Mouse (Mus musculus) testis, adult 2 months (tissue): ENCODE measurements around the gene Actrt2. TPM values are rescaled to one million over a fixed set of nuclear protein-coding genes. Genes with fewer than 3 reads are reported as not detected.

Experiments used
- H3K27ac ChIP-seq: fragments of 200-500 bp; 2 replicates; pipeline ENCODE4 v1.5.1; 2012; ENCODE audit warnings: low read depth, low read length; ENCODE audit not compliant: control insufficient read depth, insufficient read depth
- H3K27me3 ChIP-seq: fragments of 200-500 bp; 2 replicates; pipeline ENCODE4 v1.6.1; 2012; ENCODE audit warnings: mild to moderate bottlenecking, low read length, moderate library complexity; ENCODE audit not compliant: control insufficient read depth, insufficient read depth
- H3K36me3 ChIP-seq: fragments of 200-500 bp; 2 replicates; pipeline ENCODE4 v1.6.1; 2012; ENCODE audit warnings: mild to moderate bottlenecking, low read length; ENCODE audit not compliant: control insufficient read depth, insufficient read depth
- H3K4me1 ChIP-seq: fragments of 200-500 bp; 2 replicates; pipeline ENCODE4 v1.6.1; 2012; ENCODE audit warnings: low read length; ENCODE audit not compliant: control insufficient read depth, insufficient read depth
- H3K4me3 ChIP-seq: fragments of 200-500 bp; 2 replicates; pipeline ENCODE4 v1.5.1; 2012; ENCODE audit warnings: low read depth, mild to moderate bottlenecking, low read length, moderate library complexity, mixed read lengths; ENCODE audit not compliant: control insufficient read depth
- CTCF ChIP-seq: fragments of 200-500 bp; IDR thresholded peaks from 2 replicates; pipeline ENCODE4 v1.5.1; 2012; ENCODE audit warnings: low read depth, mild to moderate bottlenecking, inconsistent platforms, low read length, moderate library complexity; ENCODE audit not compliant: control insufficient read depth, insufficient read depth, insufficient replicate concordance
- POLR2A ChIP-seq: fragments of 200-500 bp; IDR thresholded peaks from 2 replicates; pipeline ENCODE4 v1.6.1; 2012; ENCODE audit warnings: low read depth, mild to moderate bottlenecking, inconsistent platforms, low read length, moderate library complexity; ENCODE audit not compliant: control insufficient read depth
- polyA plus RNA-seq: library from polyadenylated mRNA; depleted of rRNA; stranded (reverse); fragments of >200 nt; gene quantifications from 2 replicates; pipeline ENCODE4 v1.2.3, GENCODE M21; 2012

Gene Actrt2
- polyA plus RNA-seq, 1 experiment, result 646 TPM

GRCm38 (mm10) chr4:154638320-154638886, 29.3 kb downstream of the Actrt2 start:
- H3K4me1 ChIP-seq, result peaks cover 30% of the 10 kb centered on the region
- H3K36me3 ChIP-seq, result no peaks in the 10 kb centered on the region
- no peak overlapping the region for H3K27ac ChIP-seq
- TF ChIP-seq CTCF, result no peak
- TF ChIP-seq POLR2A, result no peak
- no peak overlapping the region for H3K4me3 ChIP-seq
- H3K27me3 ChIP-seq, result peaks cover 17% of the 10 kb centered on the region

- Histone ChIP-seq H3K27me3 (peaks cover 17% of the 10 kb centered on the region), H3K27ac (no peak overlapping the region), H3K4me1 (peaks cover 30% of the 10 kb centered on the region), H3K36me3 (no peaks in the 10 kb centered on the region), H3K4me3 (no peak overlapping the region; the same call in 1 of the 2 replicates)
- no peak for TF ChIP-seq CTCF
Observed at GRCm38 (mm10) chr4:154637468-154638319, 30.0 kb downstream of the Actrt2 start.

GRCm38 (mm10) chr4:154636721-154637311, 30.9 kb downstream of the Actrt2 start, which contains the start of gene Prdm16:
Gene Prdm16 (minus strand): TSS chr4:154636873.
- H3K4me3 ChIP-seq, result peak within 1 kb of the TSS; percentile 47
- peaks cover 29% of the 10 kb centered on the region for H3K4me1 ChIP-seq
- no peak within 1 kb of the TSS for H3K27ac ChIP-seq
- H3K27me3 ChIP-seq, result peaks cover 17% of the 10 kb centered on the region
- no peaks in the 10 kb centered on the region for H3K36me3 ChIP-seq
- no peak for TF ChIP-seq CTCF
- no peak for TF ChIP-seq POLR2A

GRCm38 (mm10) chr4:154636053-154636433, 31.6 kb downstream of the Actrt2 start:
- H3K36me3 ChIP-seq, result no peaks in the 10 kb centered on the region
- no peak overlapping the region for H3K27ac ChIP-seq
- TF ChIP-seq POLR2A, result no peak
- no peak for TF ChIP-seq CTCF
- H3K4me3 ChIP-seq, result peak overlapping the region; percentile 47
- H3K4me1 ChIP-seq, result peaks cover 26% of the 10 kb centered on the region
- H3K27me3 ChIP-seq, result peaks cover 17% of the 10 kb centered on the region

GRCm38 (mm10) chr4:154635241-154636052, 32.2 kb downstream of the Actrt2 start:
- Histone ChIP-seq H3K27me3 (peaks cover 17% of the 10 kb centered on the region), H3K27ac (no peak overlapping the region)
- no peak for TF ChIP-seq CTCF
- TF ChIP-seq POLR2A, result no peak

GRCm38 (mm10) chr4:154634470-154635240, 33.0 kb downstream of the Actrt2 start:
- no peak for TF ChIP-seq POLR2A
- TF ChIP-seq CTCF, result no peak
- H3K27ac ChIP-seq, result no peak overlapping the region

More at GRCm38 (mm10) chr4:154635241-154636052, 32.2 kb downstream of the Actrt2 start:
- H3K4me1 ChIP-seq, result peaks cover 26% of the 10 kb centered on the region
- no peaks in the 10 kb centered on the region for H3K36me3 ChIP-seq
- H3K4me3 ChIP-seq, result peak overlapping the region; percentile 47

More at GRCm38 (mm10) chr4:154634470-154635240, 33.0 kb downstream of the Actrt2 start:
- H3K36me3 ChIP-seq, result no peaks in the 10 kb centered on the region
- no peak overlapping the region; the same call in 1 of the 2 replicates for H3K4me3 ChIP-seq
- H3K4me1 ChIP-seq, result peaks cover 26% of the 10 kb centered on the region
- peaks cover 17% of the 10 kb centered on the region for H3K27me3 ChIP-seq
